Mouse (Mus musculus): ENCODE data around the gene Sult1e1. TPM values are rescaled to one million over a fixed set of nuclear protein-coding genes. Genes with fewer than 3 reads are reported as not detected.

Gene Sult1e1
- total RNA-seq (2021) (1 to 10 TPM in 1 of 2 experiments, under 1 TPM in 1; 0.84 to 3.9 TPM), polyA plus RNA-seq (2012; rRNA removed) (not detected in 2 replicates)
- long read RNA-seq, partial matches to known transcripts: 0 of 2 reads
- long read RNA-seq, other reads (novel, unspliced or antisense): 1 of 2 reads

DNA sequence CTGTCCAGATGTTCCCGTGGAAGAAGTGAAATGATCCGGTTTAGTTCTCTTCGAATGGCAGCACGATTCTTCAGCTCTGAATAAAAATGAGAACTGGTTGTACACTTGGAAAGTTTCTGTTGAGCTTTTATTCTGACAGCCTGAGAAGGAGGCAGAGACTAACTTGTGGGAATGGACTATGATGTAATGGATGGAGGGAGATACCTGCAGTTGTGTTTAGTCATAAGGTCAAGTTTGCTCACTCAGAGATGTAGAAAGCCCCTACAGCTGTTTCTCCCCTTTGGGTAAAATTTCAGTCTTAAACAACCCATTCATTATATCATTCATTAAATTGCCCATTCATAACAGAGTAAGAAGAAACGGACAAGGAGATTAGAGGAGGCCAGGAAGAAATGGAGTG lies at the start of gene Sult1e1:
Gene Sult1e1, minus strand, starts transcription at position 101 of the 400 bp plus-strand sequence.
- DNase-seq: no peak

DNA sequence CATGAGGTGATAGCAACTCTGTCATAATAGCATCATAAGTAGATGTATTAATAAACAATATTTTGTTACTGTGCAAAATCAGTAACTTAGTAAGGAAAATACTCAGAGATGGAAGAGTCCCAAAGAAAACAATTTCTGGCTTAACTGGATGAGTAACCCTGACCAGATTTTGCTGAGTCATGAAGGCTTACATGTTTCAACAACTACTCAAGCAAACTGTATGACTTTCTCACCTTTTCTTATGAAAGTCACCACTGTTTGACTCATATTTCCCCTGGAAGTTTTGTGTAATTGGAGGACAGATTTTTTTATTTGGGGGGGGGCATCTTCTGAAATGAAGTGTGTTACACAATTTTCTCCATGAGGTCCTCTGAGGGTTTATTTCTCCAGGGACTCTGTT lies 31.3 kb upstream of the Sult1e1 start:
- peak; percentile 8 for DNase-seq

DNA sequence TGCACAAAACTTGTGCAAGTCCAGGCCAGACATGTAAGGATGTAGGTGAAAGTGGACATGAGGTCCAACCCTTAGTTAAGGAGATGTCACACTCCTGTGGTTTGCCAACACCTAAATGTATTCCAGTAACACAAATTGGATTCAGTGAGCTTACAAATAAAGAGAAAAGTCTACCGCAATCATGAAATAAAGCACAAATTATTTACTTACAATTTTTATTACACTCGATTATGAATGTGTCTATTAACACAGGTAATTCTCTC lies 23.7 kb upstream of the Sult1e1 start:
- DNase-seq: no peak

DNA sequence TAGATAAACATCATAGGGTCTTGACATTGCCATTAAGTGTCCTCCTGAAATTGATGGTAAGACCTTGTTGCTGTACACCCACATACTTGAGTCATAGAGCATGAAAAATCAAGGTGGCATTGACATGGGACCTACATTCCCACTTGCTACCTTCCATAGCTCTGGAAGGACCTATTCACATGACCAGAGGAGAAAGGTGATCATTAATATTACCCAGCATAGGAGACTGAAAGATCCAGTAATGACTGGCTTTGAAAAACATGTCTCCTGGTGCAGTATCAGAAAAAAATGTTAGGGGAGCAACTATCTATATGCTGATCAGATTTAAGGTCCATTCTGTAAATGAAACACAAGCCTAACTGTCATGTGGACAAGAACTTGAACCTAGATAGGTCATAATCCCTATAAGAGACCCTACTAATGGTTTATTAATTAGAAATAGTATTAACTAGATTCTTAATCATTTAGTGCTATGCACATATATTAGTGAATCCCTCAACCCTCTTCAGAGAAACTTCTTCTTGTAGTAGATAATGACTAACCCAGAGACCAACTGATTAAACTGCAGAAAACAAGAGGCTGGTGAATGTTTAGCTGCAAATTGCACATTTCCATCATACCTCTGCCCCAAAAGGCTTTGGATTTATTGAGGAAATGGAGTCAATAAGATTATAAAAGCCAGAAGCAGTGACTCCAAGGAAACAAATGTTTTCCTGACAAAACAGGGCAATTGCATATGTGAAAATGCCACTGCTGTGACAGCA lies 23.2 kb upstream of the Sult1e1 start:
- DNase-seq: no peak

DNA sequence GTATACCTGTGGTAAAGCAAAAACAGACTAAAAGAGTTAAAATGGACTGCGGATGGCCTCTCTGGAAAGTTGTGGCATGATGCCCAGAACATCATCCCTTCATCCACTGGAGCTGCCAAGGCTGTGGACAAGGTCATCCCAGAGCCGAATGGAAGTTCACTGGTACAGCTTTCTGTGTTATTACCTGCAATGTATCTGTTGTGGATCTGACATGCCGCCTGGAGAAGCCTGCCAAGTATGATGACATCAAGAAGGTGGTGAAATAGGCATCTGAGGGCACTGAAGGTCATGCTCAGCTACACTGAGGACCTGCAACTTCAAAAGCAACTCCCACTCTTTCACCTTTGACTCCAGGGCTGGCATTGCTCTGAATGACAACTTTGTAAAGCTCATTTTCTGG lies 9.6 kb upstream of the Sult1e1 start:
- peak; percentile 85 for DNase-seq

DNA sequence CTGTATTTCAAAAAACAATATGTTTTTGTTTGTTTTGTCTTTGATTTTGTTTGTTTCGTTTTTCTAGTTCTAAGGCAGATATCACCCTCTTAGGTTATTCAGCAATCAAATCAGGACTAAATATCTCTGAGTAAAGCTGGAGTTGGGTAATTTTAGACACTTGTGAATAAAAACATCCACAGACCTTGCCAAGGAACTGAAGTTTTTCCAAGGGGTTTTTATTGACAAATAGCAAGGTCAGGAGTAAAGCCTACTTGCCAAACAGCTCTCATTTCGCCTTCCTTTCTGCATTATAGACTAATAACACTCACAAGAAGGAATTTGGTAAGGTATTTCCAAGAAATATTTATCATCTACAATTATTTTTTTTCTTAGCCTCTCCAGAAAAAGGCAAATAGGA lies 6.5 kb upstream of the Sult1e1 start:
- peak; percentile 16 for DNase-seq

DNA sequence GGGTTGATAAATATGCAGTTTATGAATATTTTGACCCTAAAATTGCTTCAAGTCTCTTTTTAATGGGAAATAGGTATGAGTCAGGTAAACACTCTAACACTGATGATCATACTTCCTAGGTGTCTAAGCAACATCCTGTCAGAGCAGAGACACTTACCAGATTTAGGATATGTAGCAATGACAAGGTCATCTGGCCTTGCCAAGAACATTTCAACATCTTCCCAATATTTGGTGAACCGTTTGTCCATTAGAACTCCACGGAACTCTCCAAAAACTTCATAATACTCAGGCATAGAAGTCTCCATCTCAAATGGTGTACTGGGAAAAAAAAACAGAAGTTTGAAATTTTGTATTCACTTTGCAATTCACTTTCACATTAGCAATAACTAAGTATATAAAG lies 1.5 kb downstream of the Sult1e1 start:
- no peak for DNase-seq

DNA sequence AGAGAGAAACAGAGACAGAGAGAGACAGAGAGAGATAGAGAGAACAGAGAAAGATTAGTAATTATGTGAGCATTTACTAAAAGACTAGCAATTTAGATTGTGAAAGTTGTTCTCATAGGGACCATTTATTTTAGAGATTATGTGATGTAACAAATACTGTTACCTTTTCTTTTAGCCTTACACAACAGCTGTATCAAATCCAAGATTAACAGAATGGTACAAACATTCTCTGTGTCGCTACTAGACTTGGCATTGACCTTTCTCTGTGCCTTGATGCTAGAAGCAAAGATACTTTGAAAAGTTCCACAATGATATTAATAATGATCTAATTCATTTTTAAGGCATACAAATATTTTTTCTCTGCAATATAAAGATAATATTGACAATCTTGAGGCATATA lies 11.0 kb downstream of the Sult1e1 start:
- no peak for DNase-seq

DNA sequence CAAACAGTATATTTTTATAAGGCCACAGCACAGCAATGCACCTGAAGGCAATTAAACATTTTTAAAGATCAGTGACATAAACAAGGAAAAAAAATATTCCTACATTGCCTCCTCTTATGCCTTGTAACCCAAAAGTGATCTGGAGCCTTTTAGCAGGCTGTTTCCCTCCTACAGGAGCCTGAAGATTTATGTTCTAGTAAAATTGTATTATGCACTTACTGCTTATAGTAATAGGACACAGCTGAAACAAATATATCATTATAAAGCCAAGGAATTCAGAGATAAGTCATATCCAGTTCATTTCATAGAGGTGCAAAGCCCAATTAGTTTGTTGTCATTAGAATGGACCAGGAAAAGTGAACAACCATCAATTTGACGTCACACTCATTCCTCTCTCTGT lies 17.2 kb downstream of the Sult1e1 start:
- DNase-seq: no peak

DNA sequence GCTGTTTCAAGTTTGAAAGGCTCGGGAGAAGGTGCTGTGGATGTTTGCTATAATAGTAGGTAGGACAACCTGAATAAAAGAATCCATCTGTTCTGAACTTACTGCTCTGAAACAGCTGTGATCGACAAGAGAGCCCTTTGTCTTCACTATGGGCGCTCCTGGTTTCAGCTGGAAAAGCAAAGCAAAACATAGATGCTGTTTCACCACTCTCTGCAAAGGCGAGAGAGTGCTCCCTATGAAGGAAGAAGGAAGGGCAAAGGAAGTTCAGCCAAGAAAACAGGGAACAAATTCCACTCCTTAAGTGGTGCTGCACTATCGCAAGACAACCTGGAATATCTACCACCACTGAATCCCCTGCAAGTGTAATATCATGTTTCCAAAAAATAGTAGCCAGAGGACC lies 17.9 kb downstream of the Sult1e1 start:
- DNase-seq: no peak

DNA sequence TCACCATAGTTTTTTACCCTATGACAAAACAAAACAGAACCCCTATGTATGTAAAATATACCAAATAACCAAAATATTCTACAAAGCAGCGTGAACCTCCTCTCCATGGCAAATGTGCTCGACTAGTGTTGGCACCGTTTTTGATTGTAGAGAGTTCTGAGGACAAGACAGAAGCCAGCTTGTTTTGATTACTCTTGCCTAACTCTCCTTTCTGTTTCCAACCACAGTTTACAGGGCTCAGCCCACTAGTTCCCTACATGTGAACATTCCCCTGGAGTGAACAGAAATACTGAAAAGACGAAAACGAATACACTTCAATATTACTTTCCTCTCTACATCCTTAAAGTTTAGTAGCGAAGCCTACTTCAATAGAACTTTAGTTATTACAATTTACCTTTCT lies 18.6 kb downstream of the Sult1e1 start:
- no peak for DNase-seq

DNA sequence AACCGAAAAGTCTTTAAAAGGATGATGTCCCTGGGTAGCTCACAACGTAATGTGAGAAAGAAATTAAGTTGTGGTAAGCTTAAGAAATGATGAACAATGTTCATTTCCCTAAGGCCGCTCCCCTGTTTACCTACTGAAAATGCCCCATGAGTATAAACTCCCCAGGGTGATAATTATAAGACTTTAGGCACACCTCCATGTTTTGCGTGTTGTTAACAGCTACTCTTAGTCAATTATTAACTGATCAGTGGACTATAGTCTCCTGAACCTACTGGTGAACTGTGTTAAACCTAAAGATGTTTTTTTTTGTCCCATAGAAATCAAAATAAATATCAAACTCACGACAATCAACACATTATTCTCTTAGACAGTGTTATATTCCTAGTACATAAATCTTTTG lies 22.5 kb downstream of the Sult1e1 start, which contains the start of gene Sult1d1:
Gene Sult1d1, minus strand, starts transcription at position 183 of the 400 bp plus-strand sequence.
- no peak for DNase-seq

DNA sequence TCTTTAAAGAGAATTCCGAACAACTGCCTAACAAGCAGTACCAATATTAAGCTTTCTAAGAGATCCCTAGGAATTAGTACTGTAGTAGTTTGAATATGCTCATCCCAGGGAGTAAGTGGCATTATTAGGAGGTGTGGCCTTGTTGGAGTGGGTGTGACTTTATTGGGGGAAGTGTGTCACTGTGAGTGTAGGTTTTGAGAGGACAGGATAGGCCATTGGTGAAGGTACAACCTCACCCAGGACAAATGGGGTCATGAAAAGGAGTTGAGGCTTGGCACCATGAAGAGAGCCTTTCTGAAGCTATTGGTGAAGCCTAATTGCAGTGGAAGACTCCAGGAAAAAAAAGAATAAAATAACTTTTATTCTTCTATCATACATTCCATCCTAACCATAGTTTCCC lies 24.1 kb downstream of the Sult1e1 start:
- no peak for DNase-seq

DNA sequence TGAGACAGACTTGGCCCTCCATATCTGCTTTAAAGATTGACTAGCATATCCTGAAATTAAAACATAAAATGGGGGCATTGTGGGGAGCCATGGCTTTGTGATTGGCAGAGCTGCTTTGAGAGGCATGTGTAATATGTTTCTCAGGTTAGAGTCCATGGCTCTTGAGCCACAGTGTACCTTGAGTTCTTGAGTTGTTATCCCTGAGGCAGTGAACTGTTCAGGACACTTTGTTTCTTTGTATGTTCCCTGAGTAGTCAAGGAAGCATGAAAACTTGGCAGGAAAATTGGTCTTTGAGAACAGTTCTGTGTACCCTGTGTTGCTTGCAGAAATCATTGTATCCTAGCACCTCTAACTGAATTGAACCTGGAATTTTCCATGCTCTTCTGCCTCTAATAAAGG lies 28.4 kb downstream of the Sult1e1 start:
- DNase-seq: no peak

DNA sequence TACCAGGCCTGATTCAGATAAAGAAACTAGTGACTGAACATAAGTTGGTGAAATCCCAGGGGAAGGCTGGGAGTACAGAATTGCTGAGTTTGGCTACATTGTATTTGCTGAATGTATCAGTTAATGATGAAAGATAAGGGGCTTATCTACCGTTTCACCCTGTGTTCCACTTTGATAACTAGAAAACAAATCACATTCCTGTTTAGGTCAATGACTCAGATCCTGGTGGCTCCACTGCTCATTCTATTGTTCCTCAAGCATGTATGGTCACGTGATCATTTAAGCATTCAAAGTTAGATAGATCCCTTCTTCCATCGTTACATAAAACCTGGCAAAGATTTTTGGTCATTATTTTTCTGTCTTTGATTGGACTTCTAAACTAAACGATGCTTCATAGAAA lies 28.9 kb downstream of the Sult1e1 start:
- no peak for DNase-seq

DNA sequence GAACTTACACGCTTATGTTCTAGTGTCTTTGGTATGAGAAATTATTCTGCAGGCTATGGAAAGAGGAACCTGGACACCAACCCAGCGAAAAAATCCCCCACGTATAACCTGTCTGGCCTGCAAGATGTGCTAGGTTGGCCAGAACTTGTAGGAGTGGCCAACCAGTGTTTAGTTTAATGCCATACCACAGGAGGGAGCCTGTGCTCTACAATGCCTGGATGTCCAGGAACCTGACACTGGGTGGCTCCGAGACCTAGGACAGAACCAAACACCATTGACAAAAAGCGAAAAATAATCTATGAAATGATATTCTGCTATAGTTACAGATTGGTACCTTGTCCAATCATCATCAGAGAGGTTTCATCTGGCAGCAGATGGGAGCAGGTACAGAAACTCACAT lies 31.2 kb downstream of the Sult1e1 start:
- DNase-seq: peak; percentile 9

DNA sequence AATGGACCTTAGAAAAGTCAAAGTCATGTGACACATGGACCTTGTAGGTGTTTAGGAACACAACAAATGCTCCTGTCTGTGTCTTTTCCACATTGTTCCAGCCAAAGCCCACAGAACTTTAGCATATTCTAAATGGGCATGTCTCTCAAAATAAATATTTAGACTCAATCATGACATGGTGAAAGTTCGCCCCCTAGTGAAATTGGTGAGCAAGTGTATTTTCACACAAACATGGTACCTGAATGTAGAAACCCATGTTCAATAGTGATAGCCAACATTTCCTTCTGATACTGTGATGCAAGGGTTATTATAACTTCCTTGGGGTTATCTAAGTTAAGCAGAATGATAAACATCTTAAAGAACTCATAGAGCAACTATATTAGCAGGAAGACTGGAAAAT lies 40.5 kb downstream of the Sult1e1 start:
- no peak for DNase-seq

DNA sequence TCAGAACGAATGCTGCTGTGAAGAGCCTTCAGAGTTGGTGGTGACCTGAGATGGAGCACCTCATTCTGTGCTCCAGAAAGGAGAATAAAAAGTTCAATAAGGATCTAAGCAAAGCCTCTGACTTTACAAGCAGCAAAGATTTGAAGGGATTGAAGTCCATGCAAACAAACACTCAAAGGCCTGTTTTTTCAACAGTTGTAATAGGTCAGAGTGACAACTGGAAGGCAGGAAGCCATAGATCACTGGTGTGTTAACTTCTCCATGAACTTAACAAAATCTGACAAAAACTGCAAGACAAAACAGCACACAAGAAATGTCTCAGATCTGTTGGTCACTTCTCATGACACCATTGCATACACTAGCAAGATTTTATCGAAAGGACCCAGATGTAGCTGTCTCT lies 53.3 kb downstream of the Sult1e1 start, which contains the start of gene Sult1b1:
Gene Sult1b1, minus strand, starts transcription at position 85 of the 400 bp plus-strand sequence.
- no peak for DNase-seq

DNA sequence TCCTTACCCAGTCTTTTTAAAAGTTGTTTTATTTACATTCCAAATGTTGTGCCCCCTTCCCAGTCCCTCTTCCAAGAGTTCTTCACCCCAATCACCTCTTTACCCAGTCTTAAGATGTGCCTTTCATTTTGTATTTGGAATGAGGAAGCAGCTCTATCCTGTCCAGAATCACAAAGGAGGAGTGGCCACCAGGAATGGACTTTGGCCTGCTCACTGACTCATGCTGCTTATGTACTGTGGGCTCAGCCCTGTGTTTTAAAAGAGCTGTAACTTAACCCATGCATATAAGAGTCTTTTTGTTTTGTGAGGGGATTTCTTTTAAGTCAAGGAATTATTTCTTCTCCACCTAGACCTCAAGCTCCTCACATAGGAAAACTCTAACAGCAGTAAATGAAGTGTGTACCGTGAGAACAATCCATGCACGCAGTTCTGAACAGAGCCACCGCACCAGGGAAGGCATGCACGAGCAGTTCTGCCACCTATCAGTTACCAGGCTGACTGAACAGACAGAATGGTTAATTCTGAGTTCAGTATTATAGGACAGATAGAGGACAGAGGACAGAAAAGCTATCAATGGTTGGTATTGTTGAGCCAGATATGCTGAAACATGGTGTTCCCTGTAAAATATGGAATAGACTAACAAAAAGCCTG lies 55.3 kb downstream of the Sult1e1 start:
- DNase-seq: no peak

DNA sequence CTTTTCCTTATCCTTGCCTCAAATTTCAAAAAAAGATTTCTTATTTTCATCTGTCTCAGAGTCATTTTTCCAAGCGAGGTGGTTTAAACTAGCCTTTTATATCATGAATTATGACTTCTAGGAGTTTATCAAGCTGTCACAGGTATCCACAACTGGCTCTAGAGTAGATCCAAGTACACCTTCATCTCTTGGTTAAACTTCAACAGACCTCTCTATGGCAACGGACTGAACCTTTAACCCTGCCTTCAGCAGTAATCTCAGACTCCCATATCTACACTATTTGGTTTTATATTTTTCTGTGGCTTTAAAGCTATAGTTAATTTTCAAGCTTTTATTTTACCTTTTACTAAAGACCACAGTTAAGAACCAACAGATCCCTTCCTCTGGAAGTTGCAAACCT lies 59.1 kb downstream of the Sult1e1 start:
- DNase-seq: no peak
